Mouse (Mus musculus): ENCODE measurements around the gene Bicra.

DNA sequence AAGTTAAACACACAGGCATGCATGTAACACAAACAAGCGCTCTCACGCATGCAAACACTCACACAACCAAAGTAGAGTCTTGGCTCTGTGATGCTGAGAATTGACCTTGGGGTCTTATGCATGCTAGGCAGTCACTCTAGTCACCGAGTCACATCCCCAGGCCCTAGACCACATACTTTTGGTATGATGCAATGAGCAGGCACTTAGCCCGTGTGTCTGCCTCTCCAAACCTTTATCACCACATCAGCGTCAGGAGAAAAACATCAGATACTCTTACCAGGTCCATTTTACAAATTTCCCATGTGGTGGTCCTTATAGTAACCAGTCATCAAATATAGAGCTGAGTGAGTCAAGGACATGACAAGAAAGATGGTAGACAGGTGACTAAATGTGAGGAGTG, 37.1 kb downstream of the Bicra start:
- TF ChIP-seq MAX (IDR thresholded peaks at IDR 0.05; ENCODE audit: low read depth) (no peak), POLR2A (IDR thresholded peaks at IDR 0.05; ENCODE audit: insufficient read length, low read depth) (no peak), MYOD1 (IDR thresholded peaks at IDR 0.05; ENCODE audit: control insufficient read depth in 1 of 3, insufficient read length in 2 of 3, low read depth in 2 of 3) (no peak)

Data from myocyte (in vitro differentiated cells).